Mouse (Mus musculus): ENCODE data around the gene Steap3. TPM values are rescaled to one million over a fixed set of nuclear protein-coding genes. Genes with fewer than 3 reads are reported as not detected.

The Steap3 gene
- polyA plus RNA-seq, 1 experiment from 2014 or later = 4.9 TPM

DNA sequence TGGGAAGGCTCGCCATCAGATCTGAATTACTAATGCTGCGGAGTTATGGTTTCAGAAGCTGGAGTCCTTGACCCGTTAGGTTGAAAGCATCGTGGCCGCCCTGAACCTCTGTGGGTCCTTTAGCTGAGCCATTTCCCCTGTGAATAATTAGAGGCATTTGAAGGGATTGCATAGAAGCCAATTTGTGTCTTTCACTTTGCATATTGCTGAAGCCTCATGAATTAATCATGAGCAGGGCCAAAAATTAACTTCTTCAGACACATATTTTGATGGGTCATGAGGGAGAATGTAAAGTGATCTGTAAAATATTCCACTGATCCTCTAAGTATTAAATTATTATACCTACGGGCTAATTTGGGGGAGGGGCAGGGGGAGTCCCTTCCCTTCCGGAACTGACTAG, 85.4 kb downstream of the Steap3 start:
- H3K4me1 ChIP-seq (ENCODE audit: control insufficient read depth, insufficient read depth, low read depth, low read length) = peaks cover 3% of the 10 kb centered on the region; the same call in 1 of the 2 replicates
- no peak overlapping the region for H3K4me2 ChIP-seq (ENCODE audit: low read length)
- H3K36me3 ChIP-seq (ENCODE audit: control insufficient read depth, insufficient read depth, low read length) = no peaks in the 10 kb centered on the region
- no peak overlapping the region for H3K9ac ChIP-seq (ENCODE audit: low read depth, low read length)
- ATAC-seq = peak; percentile 64; the same call in 1 of the 2 replicates
- H3K27me3 ChIP-seq (replicated peaks; ENCODE audit: control insufficient read depth, insufficient read depth, low read length) = no peaks in the 10 kb centered on the region
- no peaks in the 10 kb centered on the region for H3K9me3 ChIP-seq (ENCODE audit: control insufficient read depth, low read length)
- WGBS = 33% methylated on average over 7 of the region's 7 CpGs
- no peak overlapping the region for H3K4me3 ChIP-seq (ENCODE audit: low read length)
- H3K27ac ChIP-seq (ENCODE audit: low read depth, low read length) = no peak overlapping the region

DNA sequence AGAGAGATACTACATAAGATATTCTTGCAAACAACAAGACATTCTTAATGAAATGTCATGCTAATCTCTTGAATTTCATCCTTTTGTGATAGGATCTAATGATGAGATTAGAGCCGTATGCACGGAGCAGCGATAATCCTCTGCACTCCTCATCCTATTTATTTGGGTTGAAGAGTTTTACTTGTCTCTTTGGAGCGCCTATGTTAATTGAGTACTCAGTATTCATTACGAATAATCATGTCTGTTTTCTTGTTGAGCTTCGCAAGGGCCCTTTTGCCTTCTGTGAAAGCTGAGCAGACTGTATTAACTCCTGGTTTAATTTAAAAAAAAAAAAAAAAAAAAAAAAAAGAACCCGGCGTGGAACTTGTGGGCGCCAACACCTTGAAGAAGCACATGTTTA, 85.8 kb downstream of the Steap3 start:
- H3K4me3 ChIP-seq (ENCODE audit: low read length) = no peak overlapping the region
- H3K27ac ChIP-seq (ENCODE audit: low read depth, low read length) = no peak overlapping the region
- H3K36me3 ChIP-seq (ENCODE audit: control insufficient read depth, insufficient read depth, low read length) = no peaks in the 10 kb centered on the region
- ATAC-seq = 0 out of 2 replicates have a peak, but pooled peaks have one; percentile 27
- H3K27me3 ChIP-seq (replicated peaks; ENCODE audit: control insufficient read depth, insufficient read depth, low read length) = no peaks in the 10 kb centered on the region
- no peak overlapping the region for H3K9ac ChIP-seq (ENCODE audit: low read depth, low read length)
- no peak overlapping the region for H3K4me2 ChIP-seq (ENCODE audit: low read length)
- WGBS = 37% methylated on average over 9 of the region's 9 CpGs
- H3K4me1 ChIP-seq (ENCODE audit: control insufficient read depth, insufficient read depth, low read depth, low read length) = peaks cover 3% of the 10 kb centered on the region; the same call in 1 of the 2 replicates
- H3K9me3 ChIP-seq (ENCODE audit: control insufficient read depth, low read length) = no peaks in the 10 kb centered on the region

DNA sequence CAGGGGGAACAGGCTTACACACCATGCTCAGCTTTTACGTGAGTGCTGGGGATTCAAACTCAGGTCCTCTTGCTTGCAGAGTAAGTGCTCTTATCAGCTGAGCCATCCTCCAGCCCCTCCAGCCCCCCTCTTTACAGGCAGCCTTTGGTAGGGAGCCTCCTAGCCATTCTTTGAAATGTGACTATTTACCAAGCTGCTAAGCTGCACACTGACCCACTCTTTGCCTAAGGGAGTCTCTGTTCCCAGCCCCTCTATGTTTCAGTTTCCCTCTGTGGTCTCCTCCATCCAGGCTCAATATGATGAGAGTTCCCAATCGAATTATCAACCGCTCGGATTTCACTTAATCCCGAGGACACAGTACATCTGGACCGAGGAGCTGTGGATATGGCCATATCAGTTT, 86.3 kb downstream of the Steap3 start:
- Histone ChIP-seq H3K9me3 (ENCODE audit: control insufficient read depth, low read length) (no peaks in the 10 kb centered on the region), H3K9ac (ENCODE audit: low read depth, low read length) (no peak overlapping the region), H3K4me2 (ENCODE audit: low read length) (no peak overlapping the region), H3K36me3 (ENCODE audit: control insufficient read depth, insufficient read depth, low read length) (no peaks in the 10 kb centered on the region), H3K4me1 (ENCODE audit: control insufficient read depth, insufficient read depth, low read depth, low read length) (peaks cover 3% of the 10 kb centered on the region; the same call in 1 of the 2 replicates), H3K4me3 (ENCODE audit: low read length) (no peak overlapping the region), H3K27ac (ENCODE audit: low read depth, low read length) (no peak overlapping the region), H3K27me3 (replicated peaks; ENCODE audit: control insufficient read depth, insufficient read depth, low read length) (no peaks in the 10 kb centered on the region)
- WGBS = 51% methylated on average over 6 of the region's 6 CpGs
- peak; percentile 17; the same call in 1 of the 2 replicates for ATAC-seq

DNA sequence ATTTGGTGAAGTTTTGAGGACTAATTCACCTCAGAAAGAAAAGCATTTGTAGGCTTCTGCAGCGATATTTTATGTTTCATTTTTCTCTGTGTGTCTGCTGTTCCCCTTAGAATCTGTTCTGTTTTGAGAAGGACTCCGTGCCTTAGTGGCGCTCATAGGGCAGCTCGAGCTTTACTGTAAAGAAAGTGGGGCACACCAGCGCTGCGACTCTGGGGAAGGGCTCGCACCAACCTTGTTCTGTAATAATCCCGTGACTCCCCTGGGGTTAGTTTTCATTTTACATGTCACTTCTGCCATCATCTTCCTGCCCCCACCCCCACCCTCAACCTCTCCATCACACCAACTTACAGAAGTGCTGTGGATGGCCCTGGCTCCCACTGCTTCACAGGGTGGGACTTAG, 95.4 kb downstream of the Steap3 start:
- Histone ChIP-seq H3K4me1 (ENCODE audit: control insufficient read depth, insufficient read depth, low read depth, low read length) (peaks cover 5% of the 10 kb centered on the region), H3K36me3 (ENCODE audit: control insufficient read depth, insufficient read depth, low read length) (no peaks in the 10 kb centered on the region), H3K9ac (ENCODE audit: low read depth, low read length) (no peak overlapping the region), H3K27me3 (replicated peaks; ENCODE audit: control insufficient read depth, insufficient read depth, low read length) (no peaks in the 10 kb centered on the region), H3K9me3 (ENCODE audit: control insufficient read depth, low read length) (no peaks in the 10 kb centered on the region), H3K27ac (ENCODE audit: low read depth, low read length) (no peak overlapping the region), H3K4me2 (ENCODE audit: low read length) (no peak overlapping the region), H3K4me3 (ENCODE audit: low read length) (no peak overlapping the region)
- no peak for ATAC-seq
- WGBS = 84% methylated on average over 8 of the region's 8 CpGs

DNA sequence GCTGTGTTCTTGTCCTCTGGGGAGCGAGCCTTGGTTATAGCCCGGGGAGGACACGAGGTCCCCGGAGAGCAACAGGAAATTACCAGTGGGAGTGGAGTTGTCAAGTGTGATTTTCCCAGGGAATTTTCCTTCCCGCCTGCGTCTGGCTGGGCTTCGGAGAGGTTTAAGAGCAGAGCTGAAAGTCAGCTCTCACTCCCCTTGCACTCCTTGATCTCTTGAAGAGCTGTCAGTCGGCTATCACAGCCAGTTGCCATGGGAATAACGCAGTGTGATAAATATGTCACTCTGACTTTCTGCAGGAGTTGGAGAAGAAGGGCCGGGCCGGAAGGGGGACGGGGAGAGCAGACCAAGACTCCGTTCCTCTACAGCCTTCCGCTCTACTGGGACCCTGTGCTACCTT, 96.2 kb downstream of the Steap3 start:
- Histone ChIP-seq H3K9ac (ENCODE audit: low read depth, low read length) (no peak overlapping the region), H3K4me1 (ENCODE audit: control insufficient read depth, insufficient read depth, low read depth, low read length) (peaks cover 5% of the 10 kb centered on the region), H3K4me2 (ENCODE audit: low read length) (no peak overlapping the region), H3K27ac (ENCODE audit: low read depth, low read length) (no peak overlapping the region), H3K9me3 (ENCODE audit: control insufficient read depth, low read length) (no peaks in the 10 kb centered on the region), H3K4me3 (ENCODE audit: low read length) (no peak overlapping the region), H3K27me3 (replicated peaks; ENCODE audit: control insufficient read depth, insufficient read depth, low read length) (no peaks in the 10 kb centered on the region), H3K36me3 (ENCODE audit: control insufficient read depth, insufficient read depth, low read length) (no peaks in the 10 kb centered on the region)
- ATAC-seq = 0 out of 2 replicates have a peak, but pooled peaks have one; percentile 14
- WGBS = 44% methylated on average over 14 of the region's 14 CpGs

DNA sequence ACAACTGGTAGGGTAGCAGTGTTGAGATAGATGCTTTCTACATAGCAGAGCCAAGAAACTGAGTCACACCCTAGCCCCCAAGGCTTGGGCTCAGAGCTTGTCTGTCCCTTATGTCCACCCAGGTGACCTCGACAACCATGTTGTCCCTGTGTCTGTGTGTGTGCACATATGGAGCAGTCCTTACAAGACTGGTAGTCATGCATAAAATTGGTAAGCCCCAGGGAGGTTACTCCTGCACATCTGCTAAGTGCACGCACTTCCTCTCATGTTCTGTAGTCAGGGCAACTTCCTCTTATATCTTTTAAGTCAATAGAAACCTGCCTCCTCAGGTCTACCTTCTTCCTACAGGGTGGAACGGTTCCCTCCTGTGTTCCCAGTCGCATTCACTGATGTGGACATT, 97.5 kb downstream of the Steap3 start:
- Histone ChIP-seq H3K36me3 (ENCODE audit: control insufficient read depth, insufficient read depth, low read length) (no peaks in the 10 kb centered on the region), H3K9ac (ENCODE audit: low read depth, low read length) (no peak overlapping the region), H3K27ac (ENCODE audit: low read depth, low read length) (no peak overlapping the region), H3K4me3 (ENCODE audit: low read length) (no peak overlapping the region), H3K27me3 (replicated peaks; ENCODE audit: control insufficient read depth, insufficient read depth, low read length) (no peaks in the 10 kb centered on the region), H3K4me1 (ENCODE audit: control insufficient read depth, insufficient read depth, low read depth, low read length) (peaks cover 5% of the 10 kb centered on the region), H3K9me3 (ENCODE audit: control insufficient read depth, low read length) (no peaks in the 10 kb centered on the region), H3K4me2 (ENCODE audit: low read length) (no peak overlapping the region)
- ATAC-seq = no peak
- WGBS = 83% methylated on average over 4 of the region's 4 CpGs

DNA sequence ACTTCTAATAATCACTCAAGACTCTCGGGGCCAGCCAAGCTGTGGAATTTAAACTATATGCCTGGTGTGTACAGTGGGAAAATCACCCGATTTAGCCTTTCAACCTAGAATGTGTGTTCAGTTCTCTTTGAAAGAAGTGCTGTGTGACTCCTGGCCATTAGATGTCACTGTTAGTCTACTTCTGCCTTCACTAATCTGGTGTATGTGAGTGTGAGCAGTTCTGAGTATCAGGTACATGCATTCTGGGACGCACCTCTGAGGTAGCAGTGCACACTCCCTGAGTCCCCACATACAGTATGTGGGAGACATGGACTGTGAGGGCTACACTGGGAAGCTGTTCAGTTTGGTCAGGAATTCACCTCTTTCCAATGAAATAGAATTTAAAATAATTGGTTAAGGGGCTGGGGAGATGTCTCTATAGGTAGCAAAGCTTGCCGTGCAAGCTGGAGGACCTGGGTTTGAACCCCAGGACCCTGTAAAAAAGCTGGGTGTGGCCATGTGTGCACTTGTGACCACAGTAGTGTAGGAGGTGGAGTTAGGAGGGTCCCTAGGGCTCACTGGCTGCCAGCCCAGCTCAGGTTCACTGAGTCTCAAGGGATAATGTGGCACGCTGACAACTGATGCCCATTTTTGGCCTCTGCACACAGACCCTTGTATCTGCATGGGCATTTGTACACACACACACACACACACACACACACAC, 100.5 kb downstream of the Steap3 start:
- Histone ChIP-seq H3K9ac (ENCODE audit: low read depth, low read length) (no peak overlapping the region), H3K27me3 (replicated peaks; ENCODE audit: control insufficient read depth, insufficient read depth, low read length) (no peaks in the 10 kb centered on the region), H3K4me1 (ENCODE audit: control insufficient read depth, insufficient read depth, low read depth, low read length) (peaks cover 5% of the 10 kb centered on the region), H3K36me3 (ENCODE audit: control insufficient read depth, insufficient read depth, low read length) (no peaks in the 10 kb centered on the region), H3K27ac (ENCODE audit: low read depth, low read length) (no peak overlapping the region), H3K4me3 (ENCODE audit: low read length) (no peak overlapping the region), H3K4me2 (ENCODE audit: low read length) (no peak overlapping the region), H3K9me3 (ENCODE audit: control insufficient read depth, low read length) (no peaks in the 10 kb centered on the region)
- peak; percentile 81 for ATAC-seq
- 56% methylated on average over 5 of the region's 5 CpGs for WGBS

DNA sequence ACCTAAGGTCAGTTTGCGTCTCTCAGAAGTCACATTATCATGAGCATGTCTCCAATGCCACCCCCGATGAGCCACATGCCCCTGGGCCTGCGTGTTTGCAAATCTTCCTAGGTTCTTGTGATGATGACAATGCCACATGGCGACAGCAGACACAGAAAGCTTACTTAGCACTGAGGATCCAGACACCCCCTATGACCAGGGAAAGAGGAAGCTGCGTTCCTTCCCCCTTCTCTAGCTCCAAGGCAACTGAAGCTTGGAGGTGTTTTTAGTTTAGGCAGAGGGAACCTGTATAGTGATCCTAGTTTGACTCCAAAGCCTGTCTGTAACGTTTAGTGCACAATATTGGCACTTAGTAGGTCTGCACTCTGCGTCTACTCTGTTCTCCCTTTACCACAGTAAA, 102.2 kb downstream of the Steap3 start:
- Histone ChIP-seq H3K4me1 (ENCODE audit: control insufficient read depth, insufficient read depth, low read depth, low read length) (no peaks in the 10 kb centered on the region), H3K4me3 (ENCODE audit: low read length) (no peak overlapping the region), H3K27ac (ENCODE audit: low read depth, low read length) (no peak overlapping the region), H3K4me2 (ENCODE audit: low read length) (no peak overlapping the region), H3K36me3 (ENCODE audit: control insufficient read depth, insufficient read depth, low read length) (no peaks in the 10 kb centered on the region), H3K27me3 (replicated peaks; ENCODE audit: control insufficient read depth, insufficient read depth, low read length) (no peaks in the 10 kb centered on the region), H3K9ac (ENCODE audit: low read depth, low read length) (no peak overlapping the region), H3K9me3 (ENCODE audit: control insufficient read depth, low read length) (no peaks in the 10 kb centered on the region)
- WGBS = 88% methylated on average over 7 of the region's 7 CpGs
- ATAC-seq = no peak

DNA sequence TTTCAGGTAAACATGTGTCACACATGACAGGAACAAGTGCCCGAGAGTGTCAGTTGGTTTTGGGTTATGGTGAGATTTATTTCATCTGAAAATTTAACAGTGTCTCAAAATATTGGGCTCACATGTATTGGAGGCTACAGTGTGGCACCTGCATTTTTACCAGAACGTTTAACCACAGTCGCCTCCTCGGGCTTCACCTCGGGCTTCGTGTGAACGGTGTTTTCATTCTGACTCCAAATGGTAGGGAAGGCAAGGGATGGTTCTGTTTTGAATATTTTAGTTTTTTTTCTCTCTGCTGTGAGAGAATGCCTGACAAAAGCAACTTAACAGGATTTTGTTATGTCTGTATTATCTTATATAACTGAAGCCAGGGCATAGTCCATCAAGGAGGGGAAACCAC, 103.8 kb downstream of the Steap3 start:
- no peaks in the 10 kb centered on the region for H3K9me3 ChIP-seq (ENCODE audit: control insufficient read depth, low read length)
- no peak overlapping the region for H3K27ac ChIP-seq (ENCODE audit: low read depth, low read length)
- H3K9ac ChIP-seq (ENCODE audit: low read depth, low read length) = no peak overlapping the region
- no peak for ATAC-seq
- H3K27me3 ChIP-seq (replicated peaks; ENCODE audit: control insufficient read depth, insufficient read depth, low read length) = no peaks in the 10 kb centered on the region
- 87% methylated on average over 7 of the region's 7 CpGs for WGBS
- no peaks in the 10 kb centered on the region for H3K36me3 ChIP-seq (ENCODE audit: control insufficient read depth, insufficient read depth, low read length)
- H3K4me2 ChIP-seq (ENCODE audit: low read length) = no peak overlapping the region
- no peaks in the 10 kb centered on the region for H3K4me1 ChIP-seq (ENCODE audit: control insufficient read depth, insufficient read depth, low read depth, low read length)
- no peak overlapping the region for H3K4me3 ChIP-seq (ENCODE audit: low read length)
